Mouse (Mus musculus) granulocyte monocyte progenitor cell, adult 5-6 weeks (primary cell): ENCODE measurements around the gene Tvp23a. TPM values are rescaled to one million over a fixed set of nuclear protein-coding genes. Genes with fewer than 3 reads are reported as not detected.
A peak's percentile ranks its signal among the peaks of the same experiment; 100 is the strongest.

Experiments used
- ATAC-seq: replicated peaks from 2 replicates; pipeline ENCODE4 v1.8.0; 2016; ENCODE audit warnings: mild to moderate bottlenecking, moderate TSS enrichment, inconsistent platforms; ENCODE audit not compliant: poor library complexity, severe bottlenecking
- total RNA-seq, 2 experiments: library from RNA; stranded (forward) in 1 of 2; stranded (reverse) in 1 of 2; fragments of 200-712, 200-1000 nt in 1 of 2; fragments of >200 nt in 1 of 2; fragmentation: Nextera tagmentation in 1 of 2; gene quantifications; 2 replicates each; pipeline ENCODE4 v1.2.3; 2014 to 2017

Gene Tvp23a
- total RNA-seq, 2 experiments from 2014 or later, result not detected

GRCm38 (mm10) chr16:10454583-10454974 is 7.4 kb upstream of the Tvp23a start:
- no peak for ATAC-seq

GRCm38 (mm10) chr16:10453872-10454582 is 6.9 kb upstream of the Tvp23a start:
- ATAC-seq, result no peak

GRCm38 (mm10) chr16:10452445-10452896 is 5.3 kb upstream of the Tvp23a start:
- ATAC-seq, result peak; percentile 77

- no peak for ATAC-seq
These were observed 4.7 kb upstream of the Tvp23a start for GRCm38 (mm10) chr16:10451906-10452305.

- ATAC-seq, result no peak
These were observed 1.8 kb upstream of the Tvp23a start for GRCm38 (mm10) chr16:10448931-10449330.

GRCm38 (mm10) chr16:10447781-10448180 is 619 bp upstream of the Tvp23a start:
- peak; percentile 53 for ATAC-seq

- ATAC-seq, result no peak
These were observed 444 bp downstream of the Tvp23a start for GRCm38 (mm10) chr16:10446573-10447263.

GRCm38 (mm10) chr16:10443723-10444122 is 3.4 kb downstream of the Tvp23a start:
- ATAC-seq, result no peak

GRCm38 (mm10) chr16:10441761-10442160 is 5.4 kb downstream of the Tvp23a start:
- ATAC-seq, result peak; percentile 51; the same call in 1 of the 2 replicates

GRCm38 (mm10) chr16:10441328-10441727 is 5.8 kb downstream of the Tvp23a start:
- peak; percentile 55 for ATAC-seq

GRCm38 (mm10) chr16:10438055-10438454 is 9.1 kb downstream of the Tvp23a start:
- ATAC-seq, result no peak

GRCm38 (mm10) chr16:10436166-10436565 is 11.0 kb downstream of the Tvp23a start:
- peak; percentile 64 for ATAC-seq

GRCm38 (mm10) chr16:10433344-10433743 is 13.8 kb downstream of the Tvp23a start:
- peak; percentile 55 for ATAC-seq

- ATAC-seq, result no peak
These were observed 14.8 kb downstream of the Tvp23a start for GRCm38 (mm10) chr16:10432387-10432786.

GRCm38 (mm10) chr16:10431911-10432310 is 15.3 kb downstream of the Tvp23a start:
- no peak for ATAC-seq

- no peak for ATAC-seq
These were observed 26.6 kb downstream of the Tvp23a start for GRCm38 (mm10) chr16:10420447-10421054.

GRCm38 (mm10) chr16:10417723-10418259 is 29.4 kb downstream of the Tvp23a start:
- peak; percentile 83 for ATAC-seq

- no peak for ATAC-seq
These were observed 30.3 kb downstream of the Tvp23a start for GRCm38 (mm10) chr16:10416866-10417265.

GRCm38 (mm10) chr16:10415976-10416375 is 31.2 kb downstream of the Tvp23a start:
- peak; percentile 42 for ATAC-seq

GRCm38 (mm10) chr16:10411764-10412746 is 35.1 kb downstream of the Tvp23a start, which contains the start of gene Nubp1:
TSS of gene Nubp1 (plus strand) at chr16:10411948.
- peak; percentile 95 for ATAC-seq
